Mouse (Mus musculus): ENCODE results near the gene Prdm8. TPM values are rescaled to one million over a fixed set of nuclear protein-coding genes. Genes with fewer than 3 reads are reported as not detected.

Gene Prdm8
- polyA plus RNA-seq, 1 experiment: 0.03 TPM

DNA sequence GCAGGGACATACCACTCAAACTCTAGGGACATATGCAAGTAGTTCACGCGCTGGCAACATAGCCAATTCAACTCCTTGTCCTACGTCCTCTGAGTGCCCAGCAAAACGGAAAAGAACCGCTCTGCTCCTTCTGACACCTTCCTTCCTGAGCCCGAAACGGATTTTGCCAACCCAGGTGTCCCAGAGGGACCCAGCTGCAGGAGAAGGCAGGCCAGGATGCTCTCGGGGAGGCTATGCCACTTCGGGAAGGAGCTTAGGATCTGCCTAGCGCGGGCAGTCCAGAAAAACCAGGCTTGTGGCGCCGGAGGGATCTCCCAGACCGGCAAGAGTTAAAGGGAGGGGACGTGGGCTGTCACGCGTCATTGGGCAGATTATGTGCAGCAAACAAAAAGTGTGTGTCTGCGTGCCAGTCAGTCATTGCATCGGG, 13.5 kb downstream of the Prdm8 start:
- no peaks in the 10 kb centered on the region for H3K4me1 ChIP-seq (ENCODE audit: control insufficient read depth, insufficient read depth, low read length)
- H3K36me3 ChIP-seq (ENCODE audit: control insufficient read depth, insufficient read depth, low read length): no peaks in the 10 kb centered on the region
- TF ChIP-seq CTCF (conservative IDR thresholded peaks at IDR 0.05; ENCODE audit: insufficient read depth, insufficient read length, low read depth, low read length) (no peak), POLR2A (IDR thresholded peaks at IDR 0.05; ENCODE audit: low read depth, low read length) (no peak)
- no peak overlapping the region for H3K27ac ChIP-seq (ENCODE audit: insufficient read depth, low read depth, low read length)
- WGBS: 1% methylated on average over 19 of the region's 19 CpGs
- peaks cover 12% of the 10 kb centered on the region for H3K27me3 ChIP-seq (replicated peaks; ENCODE audit: control insufficient read depth, insufficient read depth, low read length)
- no peak for DNase-seq
- no peak overlapping the region for H3K4me3 ChIP-seq (ENCODE audit: insufficient read depth, low read depth, low read length)

DNA sequence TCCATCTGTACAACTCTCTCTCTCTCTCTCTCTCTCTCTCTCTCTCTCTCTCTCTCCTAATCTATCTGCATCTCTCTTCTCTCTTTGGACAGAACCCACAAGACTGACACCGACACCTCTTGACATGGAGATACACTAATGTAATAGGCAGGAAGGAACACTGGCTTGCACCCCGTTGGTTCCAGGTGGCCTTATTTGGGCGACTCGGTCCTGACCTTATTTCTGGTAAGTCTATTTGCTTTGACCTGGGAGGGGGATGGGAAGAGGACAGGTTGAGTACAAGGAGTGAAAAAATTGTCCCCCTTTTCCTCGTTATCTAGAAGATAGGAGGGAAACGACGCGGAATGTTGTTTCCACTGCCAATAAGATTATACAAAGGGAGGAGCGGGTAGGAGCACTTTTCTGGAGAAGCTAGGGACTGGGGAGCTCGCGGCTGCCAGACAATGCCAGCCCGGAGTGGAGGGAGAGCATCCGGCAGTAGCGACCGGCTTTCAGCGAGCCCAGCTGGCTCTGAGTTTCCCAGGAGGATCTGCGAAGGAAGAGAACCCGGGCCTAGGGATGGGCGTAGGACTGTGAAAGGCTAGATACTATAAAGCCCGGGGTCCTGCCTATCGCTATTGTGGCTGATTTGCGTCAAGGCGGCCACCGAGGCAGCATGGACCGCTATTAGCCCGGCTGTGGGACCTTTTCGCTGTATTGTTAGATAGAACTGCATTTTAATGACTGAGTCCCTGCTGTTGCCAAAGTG, 14.1 kb downstream of the Prdm8 start:
- no peaks in the 10 kb centered on the region for H3K36me3 ChIP-seq (ENCODE audit: control insufficient read depth, insufficient read depth, low read length)
- no peak overlapping the region for H3K4me3 ChIP-seq (ENCODE audit: insufficient read depth, low read depth, low read length)
- DNase-seq: no peak
- no peak overlapping the region for H3K27ac ChIP-seq (ENCODE audit: insufficient read depth, low read depth, low read length)
- WGBS: 3% methylated on average over 27 of the region's 27 CpGs
- no peaks in the 10 kb centered on the region for H3K4me1 ChIP-seq (ENCODE audit: control insufficient read depth, insufficient read depth, low read length)
- TF ChIP-seq POLR2A (IDR thresholded peaks at IDR 0.05; ENCODE audit: low read depth, low read length) (no peak), CTCF (conservative IDR thresholded peaks at IDR 0.05; ENCODE audit: insufficient read depth, insufficient read length, low read depth, low read length) (no peak)
- peaks cover 16% of the 10 kb centered on the region for H3K27me3 ChIP-seq (replicated peaks; ENCODE audit: control insufficient read depth, insufficient read depth, low read length)

DNA sequence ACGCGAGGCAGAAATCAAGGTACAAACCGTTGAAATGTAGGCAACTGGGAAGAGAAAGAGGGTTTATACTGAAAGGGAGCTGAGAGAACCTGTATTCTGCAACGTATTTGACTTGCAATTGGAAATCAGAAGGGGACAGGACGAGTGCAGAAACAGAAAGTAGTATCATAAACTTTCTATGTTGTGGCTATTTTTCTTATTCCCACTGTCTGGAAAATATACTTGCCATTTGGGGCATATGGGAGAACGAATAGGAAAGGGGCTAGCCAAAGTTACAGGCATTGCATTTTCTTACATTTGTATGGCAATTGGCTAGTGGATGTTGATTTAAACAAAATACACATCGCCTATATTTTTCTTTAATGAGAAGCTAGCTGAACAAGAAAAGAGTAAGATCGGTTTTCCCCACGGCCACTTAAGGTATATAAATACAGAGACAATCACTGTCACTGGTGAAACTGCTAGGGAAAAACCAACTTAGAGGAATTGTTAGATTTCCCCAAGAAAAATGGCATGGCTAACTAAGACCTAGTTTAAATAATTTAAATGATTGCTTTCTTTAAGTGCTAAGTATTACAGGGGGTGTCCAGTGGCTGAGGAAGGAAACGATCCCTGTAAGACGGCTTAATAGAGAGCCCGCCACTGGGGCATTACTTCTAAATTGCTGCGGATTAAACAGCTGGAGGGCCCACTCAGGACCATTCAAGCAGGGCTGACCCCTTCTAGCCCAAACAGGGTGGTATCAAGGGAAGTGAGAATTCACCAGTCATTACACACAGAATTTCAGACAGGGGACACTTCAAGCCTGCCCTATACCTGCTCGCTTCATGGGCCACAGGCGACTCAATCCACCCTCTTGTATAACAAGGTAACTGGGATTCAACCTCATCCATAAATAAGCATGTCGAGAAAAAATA, 14.9 kb downstream of the Prdm8 start:
- TF ChIP-seq POLR2A (IDR thresholded peaks at IDR 0.05; ENCODE audit: low read depth, low read length) (no peak), CTCF (conservative IDR thresholded peaks at IDR 0.05; ENCODE audit: insufficient read depth, insufficient read length, low read depth, low read length) (no peak)
- H3K27ac ChIP-seq (ENCODE audit: insufficient read depth, low read depth, low read length): no peak overlapping the region
- no peaks in the 10 kb centered on the region for H3K4me1 ChIP-seq (ENCODE audit: control insufficient read depth, insufficient read depth, low read length)
- H3K4me3 ChIP-seq (ENCODE audit: insufficient read depth, low read depth, low read length): no peak overlapping the region
- H3K36me3 ChIP-seq (ENCODE audit: control insufficient read depth, insufficient read depth, low read length): no peaks in the 10 kb centered on the region
- WGBS: 12% methylated on average over 16 of the region's 16 CpGs
- H3K27me3 ChIP-seq (replicated peaks; ENCODE audit: control insufficient read depth, insufficient read depth, low read length): peaks cover 16% of the 10 kb centered on the region
- DNase-seq: no peak

DNA sequence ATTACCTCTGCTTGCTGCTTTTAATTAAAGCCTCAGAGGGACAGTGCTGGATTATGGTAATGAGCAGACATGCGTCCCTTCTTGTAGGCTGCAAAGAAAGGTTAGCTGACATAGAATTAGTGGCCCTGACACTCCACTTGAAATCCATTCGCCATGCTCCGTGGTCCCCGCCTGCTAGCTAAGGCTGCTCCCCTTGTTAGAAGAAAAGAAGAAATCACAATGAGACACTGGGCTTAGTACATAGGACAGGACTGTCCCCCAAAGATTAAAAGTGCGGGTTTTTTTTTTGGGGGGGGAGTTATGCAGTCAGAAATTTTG, 15.6 kb downstream of the Prdm8 start:
- WGBS: 6% methylated on average over 5 of the region's 5 CpGs
- Histone ChIP-seq H3K27ac (ENCODE audit: insufficient read depth, low read depth, low read length) (no peak overlapping the region), H3K4me3 (ENCODE audit: insufficient read depth, low read depth, low read length) (no peak overlapping the region), H3K4me1 (ENCODE audit: control insufficient read depth, insufficient read depth, low read length) (no peaks in the 10 kb centered on the region), H3K27me3 (replicated peaks; ENCODE audit: control insufficient read depth, insufficient read depth, low read length) (peaks cover 16% of the 10 kb centered on the region), H3K36me3 (ENCODE audit: control insufficient read depth, insufficient read depth, low read length) (no peaks in the 10 kb centered on the region)
- DNase-seq: no peak
- no peak for TF ChIP-seq CTCF (conservative IDR thresholded peaks at IDR 0.05; ENCODE audit: insufficient read depth, insufficient read length, low read depth, low read length)
- no peak for TF ChIP-seq POLR2A (IDR thresholded peaks at IDR 0.05; ENCODE audit: low read depth, low read length)

DNA sequence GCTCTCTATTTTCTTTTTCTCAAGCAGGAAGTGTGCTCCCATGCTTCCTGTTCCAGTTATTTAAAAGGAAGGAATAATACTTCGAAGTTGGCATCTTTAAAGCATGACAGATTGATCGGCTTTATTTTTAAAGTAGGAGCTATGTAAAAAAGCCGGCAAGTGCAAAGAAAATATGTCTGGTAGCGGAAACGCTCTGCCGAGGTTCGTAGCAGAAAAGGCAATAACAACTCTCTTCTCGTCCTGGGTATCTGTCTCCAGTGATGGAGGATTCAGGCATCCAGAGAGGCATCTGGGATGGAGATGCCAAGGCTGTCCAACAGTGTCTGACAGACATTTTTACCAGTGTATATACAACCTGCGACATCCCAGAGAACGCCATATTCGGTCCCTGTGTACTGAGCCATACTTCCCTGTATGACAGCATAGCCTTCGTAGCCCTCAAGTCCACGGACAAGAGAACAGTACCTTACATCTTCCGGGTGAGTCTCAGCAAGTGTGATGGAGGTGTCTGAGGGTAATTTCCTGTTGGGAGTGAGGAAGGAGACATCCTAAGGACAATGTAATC, 16.1 kb downstream of the Prdm8 start:
- TF ChIP-seq CTCF (conservative IDR thresholded peaks at IDR 0.05; ENCODE audit: insufficient read depth, insufficient read length, low read depth, low read length) (no peak), POLR2A (IDR thresholded peaks at IDR 0.05; ENCODE audit: low read depth, low read length) (no peak)
- Histone ChIP-seq H3K36me3 (ENCODE audit: control insufficient read depth, insufficient read depth, low read length) (no peaks in the 10 kb centered on the region), H3K4me1 (ENCODE audit: control insufficient read depth, insufficient read depth, low read length) (no peaks in the 10 kb centered on the region), H3K4me3 (ENCODE audit: insufficient read depth, low read depth, low read length) (no peak overlapping the region), H3K27ac (ENCODE audit: insufficient read depth, low read depth, low read length) (no peak overlapping the region), H3K27me3 (replicated peaks; ENCODE audit: control insufficient read depth, insufficient read depth, low read length) (peaks cover 16% of the 10 kb centered on the region)
- 7% methylated on average over 14 of the region's 14 CpGs for WGBS
- no peak for DNase-seq

DNA sequence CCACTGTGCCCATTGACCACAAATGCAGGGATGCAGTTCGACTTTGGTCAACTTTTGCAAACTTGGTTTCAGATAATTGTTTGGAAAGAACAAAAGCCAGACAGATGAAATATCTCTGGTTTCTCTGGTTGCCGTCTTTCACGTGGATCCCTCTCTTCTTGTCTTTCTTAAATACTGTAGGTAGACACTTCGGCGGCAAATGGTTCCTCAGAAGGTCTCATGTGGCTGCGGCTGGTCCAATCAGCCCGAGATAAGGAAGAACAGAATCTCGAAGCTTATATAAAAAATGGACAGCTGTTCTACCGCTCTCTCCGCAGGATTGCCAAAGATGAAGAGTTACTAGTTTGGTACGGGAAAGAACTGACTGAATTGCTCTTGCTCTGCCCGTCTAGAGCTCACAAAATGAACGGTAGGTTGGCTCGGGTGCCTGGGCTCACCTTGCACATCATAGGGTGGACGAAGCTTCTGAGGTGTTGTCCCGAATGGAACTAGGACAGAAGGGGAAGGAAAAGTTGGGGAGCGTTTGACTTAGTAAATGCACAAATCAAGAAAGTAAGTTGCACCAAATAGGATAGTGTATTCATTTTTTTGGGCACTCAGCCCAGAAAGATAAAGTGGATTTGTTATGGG, 17.4 kb downstream of the Prdm8 start:
- H3K36me3 ChIP-seq (ENCODE audit: control insufficient read depth, insufficient read depth, low read length): no peaks in the 10 kb centered on the region
- TF ChIP-seq CTCF (conservative IDR thresholded peaks at IDR 0.05; ENCODE audit: insufficient read depth, insufficient read length, low read depth, low read length) (no peak), POLR2A (IDR thresholded peaks at IDR 0.05; ENCODE audit: low read depth, low read length) (no peak)
- no peak for DNase-seq
- H3K27ac ChIP-seq (ENCODE audit: insufficient read depth, low read depth, low read length): no peak overlapping the region
- H3K4me1 ChIP-seq (ENCODE audit: control insufficient read depth, insufficient read depth, low read length): no peaks in the 10 kb centered on the region
- no peak overlapping the region for H3K4me3 ChIP-seq (ENCODE audit: insufficient read depth, low read depth, low read length)
- 8% methylated on average over 17 of the region's 17 CpGs for WGBS
- peaks cover 12% of the 10 kb centered on the region for H3K27me3 ChIP-seq (replicated peaks; ENCODE audit: control insufficient read depth, insufficient read depth, low read length)

All from kidney, adult 2 months (tissue).